Mouse (Mus musculus) heart, adult 2 months (tissue): Measurements from ENCODE around the gene Akap17b. TPM values are rescaled to one million over a fixed set of nuclear protein-coding genes. Genes with fewer than 3 reads are reported as not detected.

Experiments
- DNase-seq, 2 experiments: peaks; one replicate each; pipeline ENCODE4 v3.0.0; 2021
- H3K27ac ChIP-seq: fragments of 200-600 bp; 2 replicates; pipeline ENCODE4 v1.8.1; 2022
- H3K27me3 ChIP-seq: fragments of 200-500 bp; 2 replicates; pipeline ENCODE4 v1.6.1; 2012; ENCODE audit warnings: mild to moderate bottlenecking, low read length, inconsistent platforms, mixed read lengths; ENCODE audit not compliant: control insufficient read depth, insufficient read depth
- H3K36me3 ChIP-seq: fragments of 200-500 bp; 2 replicates; pipeline ENCODE4 v1.6.1; 2012; ENCODE audit warnings: low read length, inconsistent platforms; ENCODE audit not compliant: control insufficient read depth, insufficient read depth
- H3K4me1 ChIP-seq: fragments of 200-500 bp; 2 replicates; pipeline ENCODE4 v1.6.1; 2011; ENCODE audit warnings: low read length; ENCODE audit not compliant: control insufficient read depth, insufficient read depth
- H3K4me3 ChIP-seq: fragments of 200-600 bp; 2 replicates; pipeline ENCODE4 v1.8.1; 2022
- H3K79me2 ChIP-seq: fragments of 200-500 bp; replicated peaks from 2 replicates; pipeline ENCODE4 v1.6.1; 2012; ENCODE audit warnings: mild to moderate bottlenecking, inconsistent platforms, low read length, moderate library complexity, mixed read lengths; ENCODE audit not compliant: control insufficient read depth, insufficient read depth
- H3K9ac ChIP-seq: fragments of 200-500 bp; 2 replicates; pipeline ENCODE4 v1.6.1; 2012; ENCODE audit warnings: low read depth, mild to moderate bottlenecking, control low read depth, inconsistent platforms, low read length, mixed read lengths
- CTCF ChIP-seq: fragments of 200-600 bp; IDR thresholded peaks from 2 replicates; pipeline ENCODE4 v1.8.1; 2022; ENCODE audit warnings: antibody characterized with exemption, mild to moderate bottlenecking, moderate library complexity
- EP300 ChIP-seq: fragments of 200-500 bp; IDR thresholded peaks from 2 replicates; pipeline ENCODE4 v1.6.1; 2011; ENCODE audit warnings: low read depth, low read length, control low read depth; ENCODE audit not compliant: insufficient read depth
- POLR2A ChIP-seq: fragments of 200-500 bp; IDR thresholded peaks from 2 replicates; pipeline ENCODE4 v1.6.1; 2011; ENCODE audit warnings: mild to moderate bottlenecking, low read depth, low read length, control low read depth; ENCODE audit not compliant: insufficient read depth
- WGBS: fragments of 180-500 bp; shearing (Covaris S2); methylation state at CpG from one replicate; pipeline ENCODE4 v1.1.7; 2018; 5-methylcytosine and 5-hydroxymethylcytosine counted together
- intact Hi-C: fragments of 180-260 bp; cut with DNase I; formaldehyde crosslinking; loops from one replicate; pipeline ENCODE4 v1.15.1; 2025
- polyA plus RNA-seq: library from polyadenylated mRNA; depleted of rRNA; stranded (reverse); fragments of >200 nt; gene quantifications from 2 replicates; pipeline ENCODE4 v1.2.3, GENCODE M21; 2012
- total RNA-seq, 2 experiments: library from RNA; stranded (reverse); gene quantifications; 2 replicates each; pipeline ENCODE4 v1.2.3; 2021

Gene Akap17b
- total and polyA plus RNA-seq, 3 experiments: 0.45 to 2.5 (median 2.4) TPM

DNA sequence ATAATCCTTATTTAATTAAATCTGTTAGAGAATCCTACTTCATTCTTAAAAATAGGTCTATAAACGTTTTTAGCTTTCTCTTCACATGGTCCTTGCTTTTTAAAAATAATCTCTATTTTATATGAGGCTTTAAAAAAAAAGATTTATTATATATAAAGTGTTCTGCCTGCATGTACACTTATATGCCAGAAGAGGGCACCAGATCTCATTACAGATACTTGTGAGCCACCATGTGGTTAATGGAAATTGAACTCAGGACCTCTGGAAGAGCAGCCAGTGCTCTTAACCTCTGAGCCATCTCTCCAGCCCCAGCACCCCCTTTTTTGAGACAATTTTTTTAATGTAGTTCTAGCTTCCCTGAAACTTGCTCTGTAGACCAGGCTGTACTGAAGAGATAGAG, 14.4 kb downstream of the Akap17b start:
- Histone ChIP-seq H3K79me2 (no peaks in the 10 kb centered on the region), H3K4me3 (no peak overlapping the region), H3K4me1 (no peaks in the 10 kb centered on the region), H3K9ac (no peak overlapping the region), H3K27ac (no peak overlapping the region), H3K36me3 (no peaks in the 10 kb centered on the region), H3K27me3 (no peaks in the 10 kb centered on the region)
- TF ChIP-seq EP300 (no peak), CTCF (peak; percentile 74)
- 8% methylated on average over 1 of the region's 1 CpGs for WGBS
- no peak for DNase-seq
- intact Hi-C loops: no loop called here

DNA sequence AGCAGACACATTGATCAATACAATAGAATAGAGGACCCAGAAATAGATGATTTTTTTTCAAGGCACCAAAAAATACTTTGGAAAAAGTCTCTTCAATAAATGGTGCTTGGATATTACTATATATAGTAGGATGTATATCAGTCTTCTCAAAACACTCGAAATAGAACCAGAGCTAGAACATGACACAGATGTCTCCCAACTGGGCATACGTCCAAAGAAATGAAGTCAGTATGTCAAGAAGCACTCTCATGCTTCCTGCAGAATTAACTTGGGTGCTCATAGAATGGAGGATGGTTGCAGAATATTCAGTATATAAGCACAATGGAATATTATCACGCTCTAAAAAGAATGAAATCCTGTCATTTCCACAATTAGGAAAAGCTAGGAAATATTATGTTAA, 17.1 kb downstream of the Akap17b start:
- Histone ChIP-seq H3K27ac (no peak overlapping the region), H3K4me3 (no peak overlapping the region), H3K4me1 (no peaks in the 10 kb centered on the region), H3K36me3 (no peaks in the 10 kb centered on the region), H3K27me3 (no peaks in the 10 kb centered on the region), H3K9ac (no peak overlapping the region), H3K79me2 (no peaks in the 10 kb centered on the region)
- DNase-seq: no peak
- intact Hi-C loops: no loop called here
- no peak for TF ChIP-seq CTCF
- no peak for TF ChIP-seq EP300
- TF ChIP-seq POLR2A: no peak
- 41% methylated on average over 3 of the region's 3 CpGs for WGBS

DNA sequence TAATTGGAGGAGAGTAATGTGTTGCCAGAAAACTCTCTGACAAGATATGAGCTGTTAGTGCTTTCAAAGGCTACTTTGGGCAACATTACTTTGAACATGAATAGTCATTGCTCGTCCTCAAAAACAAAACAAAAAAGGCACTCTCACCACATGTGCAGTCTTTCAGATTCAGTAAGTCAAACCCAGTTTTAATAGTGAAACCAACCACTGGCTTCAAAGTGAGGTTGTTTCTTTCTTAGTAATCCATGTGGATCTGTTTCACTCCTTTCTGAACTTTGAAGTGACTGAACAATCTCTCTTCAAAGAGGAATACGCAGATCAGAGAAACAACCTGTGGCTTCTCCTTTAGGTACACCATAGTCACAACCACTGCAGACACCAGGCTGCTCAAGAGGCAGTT, 36.1 kb downstream of the Akap17b start:
- TF ChIP-seq POLR2A: no peak
- TF ChIP-seq EP300: no peak
- H3K27me3 ChIP-seq: no peaks in the 10 kb centered on the region
- no peak overlapping the region for H3K9ac ChIP-seq
- H3K4me3 ChIP-seq: no peak overlapping the region
- no peak for DNase-seq
- WGBS: 72% methylated on average over 2 of the region's 2 CpGs
- intact Hi-C loops: no loop called here
- H3K27ac ChIP-seq: no peak overlapping the region
- H3K4me1 ChIP-seq: no peaks in the 10 kb centered on the region
- H3K79me2 ChIP-seq: no peaks in the 10 kb centered on the region
- no peaks in the 10 kb centered on the region for H3K36me3 ChIP-seq

DNA sequence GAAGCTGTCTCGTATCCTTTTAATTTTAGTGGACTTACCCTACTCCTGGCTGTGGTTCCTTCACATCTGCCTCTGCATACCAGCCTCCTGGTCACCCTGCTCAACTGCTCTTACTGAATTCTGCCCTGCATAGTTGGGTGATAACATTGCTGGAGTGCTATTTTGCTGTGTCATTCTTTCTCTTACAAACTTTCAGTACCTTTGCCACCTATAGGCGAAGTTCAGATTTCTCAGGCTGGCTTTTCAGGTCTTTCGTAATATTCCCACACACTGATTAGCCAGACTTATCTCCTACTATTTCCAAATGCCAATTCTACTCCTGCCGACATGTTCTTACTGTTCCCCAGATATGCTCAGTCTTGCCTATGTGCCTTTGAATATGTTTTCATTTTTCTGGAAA, 41.2 kb downstream of the Akap17b start:
- 79% methylated on average over 4 of the region's 4 CpGs for WGBS
- no peak for DNase-seq
- H3K4me1 ChIP-seq: peaks cover 3% of the 10 kb centered on the region
- no peak overlapping the region for H3K9ac ChIP-seq
- H3K4me3 ChIP-seq: no peak overlapping the region
- H3K79me2 ChIP-seq: no peaks in the 10 kb centered on the region
- no peak for TF ChIP-seq POLR2A
- no peak for TF ChIP-seq EP300
- TF ChIP-seq CTCF: no peak
- H3K36me3 ChIP-seq: no peaks in the 10 kb centered on the region
- H3K27ac ChIP-seq: no peak overlapping the region
- intact Hi-C loops: no loop called here
- H3K27me3 ChIP-seq: no peaks in the 10 kb centered on the region

DNA sequence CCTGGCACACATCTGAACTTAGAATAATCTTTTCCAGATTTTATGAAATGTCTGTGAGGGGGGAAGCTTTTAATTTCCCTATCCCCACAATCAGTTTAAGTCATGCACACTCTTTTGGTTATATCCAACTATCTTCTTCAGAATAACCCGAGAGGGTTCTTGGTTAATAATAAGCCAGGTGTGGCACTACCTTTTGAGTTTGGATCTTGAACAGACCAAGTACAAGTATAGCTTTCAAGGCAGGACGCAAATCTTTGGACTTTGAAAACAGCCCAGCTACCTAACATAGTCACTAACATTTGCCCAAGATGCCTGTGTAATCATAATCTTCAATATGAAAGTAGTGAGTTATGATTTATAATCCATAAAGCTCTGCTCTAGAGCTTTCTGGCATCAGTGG, 42.3 kb downstream of the Akap17b start:
- DNase-seq: no peak
- no peaks in the 10 kb centered on the region for H3K27me3 ChIP-seq
- no peak for TF ChIP-seq POLR2A
- TF ChIP-seq CTCF: no peak
- TF ChIP-seq EP300: no peak
- H3K9ac ChIP-seq: no peak overlapping the region
- no peaks in the 10 kb centered on the region for H3K36me3 ChIP-seq
- H3K27ac ChIP-seq: no peak overlapping the region
- no peaks in the 10 kb centered on the region for H3K79me2 ChIP-seq
- peaks cover 5% of the 10 kb centered on the region for H3K4me1 ChIP-seq
- 92% methylated on average over 2 of the region's 2 CpGs for WGBS
- intact Hi-C loops: no loop called here
- no peak overlapping the region for H3K4me3 ChIP-seq

DNA sequence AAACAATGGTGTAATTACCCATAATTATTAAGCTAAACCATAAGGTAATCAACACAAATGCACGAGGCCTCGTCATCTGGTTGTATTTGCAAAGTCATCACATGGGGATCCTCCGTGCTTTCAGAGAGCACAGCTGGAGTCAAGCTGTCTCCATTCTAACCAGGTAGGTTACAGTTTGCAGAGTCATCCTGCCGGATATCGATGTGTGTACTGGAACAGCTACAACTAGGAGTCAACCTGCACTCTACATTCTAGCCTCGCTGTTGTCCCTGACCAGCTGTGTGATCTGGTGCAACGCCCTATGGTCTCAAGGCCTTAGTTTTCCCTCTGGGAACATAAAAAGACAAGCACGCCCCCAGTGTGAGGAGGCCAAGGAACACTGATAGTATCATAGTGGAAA, 45.1 kb downstream of the Akap17b start:
- WGBS: 69% methylated on average over 8 of the region's 8 CpGs
- TF ChIP-seq EP300 (no peak), CTCF (no peak), POLR2A (no peak)
- DNase-seq: no peak
- Histone ChIP-seq H3K9ac (no peak overlapping the region), H3K79me2 (no peaks in the 10 kb centered on the region), H3K4me1 (peaks cover 5% of the 10 kb centered on the region), H3K27me3 (no peaks in the 10 kb centered on the region), H3K36me3 (no peaks in the 10 kb centered on the region), H3K4me3 (no peak overlapping the region), H3K27ac (no peak overlapping the region)
- intact Hi-C loops: no loop called here

DNA sequence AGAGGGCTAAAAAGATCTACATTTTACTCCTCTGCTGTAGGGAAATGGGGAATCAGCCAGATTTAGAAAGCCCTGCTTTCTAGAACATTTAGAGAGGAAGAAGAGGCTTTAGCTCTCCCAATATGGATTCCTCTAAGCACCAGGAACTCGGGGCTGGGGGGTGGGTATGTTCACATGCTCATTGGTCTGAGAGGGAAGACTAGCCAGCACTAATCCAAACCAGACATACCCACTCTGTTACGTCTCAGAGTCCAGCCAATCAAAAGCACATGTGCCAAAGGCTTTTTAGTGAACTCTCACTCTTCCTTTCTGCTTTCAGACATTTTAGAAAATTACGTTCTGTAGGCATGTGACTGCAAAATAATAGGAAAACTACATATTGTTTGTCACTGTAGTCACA, 45.5 kb downstream of the Akap17b start:
- TF ChIP-seq EP300 (no peak), POLR2A (no peak), CTCF (no peak)
- Histone ChIP-seq H3K36me3 (no peaks in the 10 kb centered on the region), H3K4me1 (peaks cover 5% of the 10 kb centered on the region), H3K27ac (no peak overlapping the region), H3K79me2 (no peaks in the 10 kb centered on the region), H3K27me3 (no peaks in the 10 kb centered on the region), H3K9ac (no peak overlapping the region), H3K4me3 (no peak overlapping the region)
- 59% methylated on average over 3 of the region's 3 CpGs for WGBS
- intact Hi-C loops: loop anchor here (2.0 kb wide), 1 partner anchor 45 kb away; the partner anchor contains the start of gene Akap17b
- DNase-seq: no peak
